Mouse (Mus musculus) midbrain, postnatal 0 days (tissue): ENCODE data around the gene Ggct. TPM values are rescaled to one million over a fixed set of nuclear protein-coding genes. Genes with fewer than 3 reads are reported as not detected.

Experiments used
- ATAC-seq: fragments of 200-750 bp; cut with Nextera tagmentation; 2 replicates; pipeline ENCODE4 v1.8.0; 2017; ENCODE audit warnings: moderate number of reproducible peaks, mild to moderate bottlenecking, moderate TSS enrichment, moderate library complexity; ENCODE audit not compliant: low FRiP score
- DNase-seq: peaks from one replicate; pipeline ENCODE4 v3.0.0-alpha.2; 2015; ENCODE audit warnings: low spot score
- H3K27ac ChIP-seq: fragments of 300-500 bp; sonication (generic); 2 replicates; pipeline ENCODE4 v1.5.1; 2014; ENCODE audit warnings: low read depth, mild to moderate bottlenecking, low read length, mixed read lengths
- H3K27me3 ChIP-seq: fragments of 300-500 bp; sonication (generic); 2 replicates; pipeline ENCODE4 v1.6.1; 2014; ENCODE audit warnings: low read length, control low read depth, mixed read lengths; ENCODE audit not compliant: insufficient read depth
- H3K36me3 ChIP-seq: fragments of 300-500 bp; sonication (generic); 2 replicates; pipeline ENCODE4 v1.6.1; 2014; ENCODE audit warnings: low read length, control low read depth, mixed read lengths; ENCODE audit not compliant: insufficient read depth
- H3K4me1 ChIP-seq: fragments of 300-500 bp; sonication (generic); 2 replicates; pipeline ENCODE4 v1.6.1; 2014; ENCODE audit warnings: mild to moderate bottlenecking, control low read depth, antibody characterized with exemption, low read length, mixed read lengths; ENCODE audit not compliant: insufficient read depth
- H3K4me2 ChIP-seq: fragments of 300-500 bp; sonication (generic); 2 replicates; pipeline ENCODE4 v1.6.1; 2014; ENCODE audit warnings: low read depth, mild to moderate bottlenecking, low read length, mixed read lengths; ENCODE audit not compliant: poor library complexity, severe bottlenecking
- H3K4me3 ChIP-seq: fragments of 300-500 bp; sonication (generic); 2 replicates; pipeline ENCODE4 v1.5.1; 2014; ENCODE audit warnings: low read depth, mild to moderate bottlenecking, low read length, moderate library complexity
- H3K9ac ChIP-seq: fragments of 300-500 bp; sonication (generic); replicated peaks from 2 replicates; pipeline ENCODE4 v1.6.1; 2014; ENCODE audit warnings: mild to moderate bottlenecking, low read length, moderate library complexity, mixed read lengths; ENCODE audit not compliant: poor library complexity, severe bottlenecking
- H3K9me3 ChIP-seq: fragments of 300-500 bp; sonication (generic); 2 replicates; pipeline ENCODE4 v1.6.1; 2016; ENCODE audit warnings: low read length, control low read depth
- CTCF ChIP-seq: IDR thresholded peaks from 2 replicates; pipeline ENCODE4 v1.5.1; 2016; ENCODE audit warnings: antibody characterized with exemption, mild to moderate bottlenecking
- WGBS: fragments of 180-500 bp; shearing (Covaris S2); extraction: QIAGEN DNeasy Blood & Tissue Kit; methylation state at CpG from one replicate; pipeline ENCODE4 v1.1.7; 2014; 5-methylcytosine and 5-hydroxymethylcytosine counted together
- polyA plus RNA-seq: library from polyadenylated mRNA; unstranded; fragments of >200 nt; fragmentation: Nextera tagmentation; extraction: Ambion mirVana; gene quantifications from 2 replicates; pipeline ENCODE4 v1.2.1, GENCODE M21; 2015
- total RNA-seq: library from RNA; depleted of rRNA; stranded (reverse); fragments of >200 nt; gene quantifications from 2 replicates; pipeline ENCODE4 v1.2.3, GENCODE M21; 2014; rRNA removed

Ggct gene
- 1.8 and 2.9 TPM in 2 replicates for total RNA-seq
- 15.8 and 18.7 TPM in 2 replicates for polyA plus RNA-seq

DNA sequence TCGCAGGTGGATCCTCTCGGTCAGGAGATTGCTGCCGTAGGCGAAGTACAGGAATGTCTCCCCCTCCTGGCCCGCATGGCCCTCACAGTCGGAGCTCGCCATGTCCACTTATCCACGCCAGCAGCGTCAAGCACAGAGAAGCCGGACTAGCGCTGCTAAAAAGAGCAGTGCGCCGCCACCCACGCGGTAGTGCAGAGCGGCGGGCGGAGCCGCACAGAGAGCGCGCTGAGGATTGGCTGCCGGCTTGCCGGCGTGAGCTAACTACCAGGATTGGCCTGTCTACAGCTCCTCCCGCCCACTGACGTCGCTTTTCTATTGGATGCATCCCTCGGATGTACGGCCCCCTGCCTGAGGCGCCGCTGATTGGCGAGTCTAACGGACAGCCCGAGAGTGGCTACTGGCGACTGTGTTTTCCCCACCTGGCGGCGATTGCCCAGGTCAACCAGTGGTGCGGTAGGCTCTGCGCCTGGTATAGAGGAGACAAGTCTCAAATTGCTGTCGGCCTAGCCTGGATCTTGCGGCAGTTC lies at the start of gene Ggct:
Gene Ggct, minus strand, starts transcription at position 217 of the 527 bp plus-strand sequence.
- Histone ChIP-seq H3K4me1 (no peaks in the 10 kb centered on the region), H3K9me3 (no peaks in the 10 kb centered on the region), H3K27ac (0 out of 2 replicates have a peak within 1 kb of the TSS, but pooled peaks have one; percentile 18), H3K9ac (peak within 1 kb of the TSS; percentile 50), H3K4me3 (peak within 1 kb of the TSS; percentile 54), H3K4me2 (peak within 1 kb of the TSS; percentile 79), H3K36me3 (no peaks in the 10 kb centered on the region), H3K27me3 (no peaks in the 10 kb centered on the region)
- DNase-seq (peak; percentile 99), ATAC-seq (peak; percentile 100)
- TF ChIP-seq CTCF = peak; percentile 74
- under 1% methylated on average over 41 of the region's 41 CpGs for WGBS

DNA sequence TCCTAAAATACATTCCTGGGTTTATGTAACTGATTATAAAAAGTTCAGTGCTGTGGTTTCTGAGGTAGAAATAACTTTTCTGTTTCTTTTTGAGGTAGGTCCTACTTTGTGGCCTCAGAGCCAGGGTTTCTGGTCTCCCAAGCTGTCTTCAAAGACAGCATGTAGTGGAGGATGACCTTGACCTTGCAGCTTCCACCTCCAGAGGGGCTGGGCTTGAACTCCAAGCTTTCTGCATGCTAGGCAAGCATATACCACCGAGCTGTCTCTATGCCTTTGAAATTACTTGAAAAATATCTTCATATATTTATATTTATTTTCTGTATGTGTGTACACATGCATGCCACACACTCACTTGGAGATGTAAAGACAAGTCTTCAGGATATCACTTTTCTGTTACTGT lies 47.3 kb upstream of the Ggct start:
- H3K4me3 ChIP-seq = no peak overlapping the region
- H3K4me2 ChIP-seq = no peak overlapping the region
- no peak overlapping the region for H3K27ac ChIP-seq
- WGBS = 76% methylated on average over 1 of the region's 1 CpGs
- H3K4me1 ChIP-seq = no peaks in the 10 kb centered on the region
- H3K36me3 ChIP-seq = no peaks in the 10 kb centered on the region
- no peak for TF ChIP-seq CTCF
- no peak overlapping the region for H3K9ac ChIP-seq
- no peaks in the 10 kb centered on the region for H3K9me3 ChIP-seq
- DNase-seq (no peak), ATAC-seq (no peak)
- no peaks in the 10 kb centered on the region for H3K27me3 ChIP-seq

DNA sequence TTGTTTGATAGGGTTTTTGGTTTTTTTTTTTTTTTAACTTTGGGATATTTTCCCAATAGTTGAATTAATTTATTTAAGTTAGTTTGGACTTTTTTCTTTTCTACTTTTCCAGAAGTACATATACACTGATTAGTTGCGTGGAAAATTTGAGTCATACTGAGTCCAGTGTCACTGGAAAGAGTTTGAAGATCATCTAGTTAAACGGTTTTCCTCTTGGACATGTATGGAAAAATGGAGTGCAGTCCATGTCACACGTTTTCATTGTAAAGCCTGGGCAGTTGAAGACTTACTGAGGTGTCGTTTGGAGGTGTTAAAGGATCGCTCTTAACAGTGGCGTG lies 46.7 kb upstream of the Ggct start:
- Histone ChIP-seq H3K27ac (no peak overlapping the region), H3K36me3 (no peaks in the 10 kb centered on the region), H3K4me3 (peak overlapping the region; percentile 96), H3K4me2 (peak overlapping the region; percentile 62), H3K27me3 (no peaks in the 10 kb centered on the region), H3K9me3 (no peaks in the 10 kb centered on the region), H3K9ac (0 out of 2 replicates have a peak overlapping the region, but pooled peaks have one; percentile 99), H3K4me1 (no peaks in the 10 kb centered on the region)
- 80% methylated on average over 6 of the region's 6 CpGs for WGBS
- TF ChIP-seq CTCF = no peak
- DNase-seq (no peak), ATAC-seq (no peak)

DNA sequence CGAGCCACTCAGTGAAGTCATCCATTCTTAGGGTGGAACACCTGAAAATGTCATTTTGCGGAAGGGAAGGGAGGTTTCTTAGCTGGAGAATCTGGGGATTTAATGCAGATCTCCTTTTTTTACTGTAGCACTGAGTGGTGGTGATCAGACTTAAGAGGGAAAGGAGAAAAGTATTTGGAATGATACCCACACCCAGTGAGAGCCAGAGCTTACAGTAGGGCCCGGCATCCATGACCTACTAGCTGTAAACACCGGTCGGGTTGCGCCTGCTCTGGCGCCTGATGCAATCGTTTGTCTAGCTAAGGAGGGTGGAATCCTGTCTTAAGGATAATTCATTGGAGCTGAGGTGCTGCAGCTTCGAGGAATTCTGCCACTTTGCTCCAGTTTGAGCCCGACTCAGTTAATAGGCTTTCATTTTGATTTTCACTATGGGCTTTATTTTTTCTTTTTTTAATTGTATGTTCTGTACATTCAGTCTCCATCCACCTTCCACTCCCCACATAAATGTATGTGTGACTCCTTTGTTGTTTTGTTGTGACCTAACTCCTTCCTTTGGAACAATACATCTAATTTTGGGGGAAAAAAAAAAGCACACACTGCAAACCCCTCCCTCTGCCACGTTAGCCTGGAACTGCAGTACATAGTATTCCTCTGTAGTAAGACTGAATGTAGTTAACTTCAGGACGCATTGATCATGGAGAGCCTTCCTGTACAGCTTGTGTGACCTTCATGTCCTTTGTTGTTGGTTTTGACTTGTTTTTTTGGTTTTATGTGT lies 46.1 kb upstream of the Ggct start:
- no peaks in the 10 kb centered on the region for H3K36me3 ChIP-seq
- H3K4me3 ChIP-seq = peak overlapping the region; percentile 96
- peak overlapping the region; percentile 99 for H3K9ac ChIP-seq
- peak overlapping the region; percentile 94 for H3K27ac ChIP-seq
- under 1% methylated on average over 12 of the region's 12 CpGs for WGBS
- DNase-seq (peak; percentile 39), ATAC-seq (peak; percentile 31; the same call in 1 of the 2 replicates)
- no peaks in the 10 kb centered on the region for H3K27me3 ChIP-seq
- no peak for TF ChIP-seq CTCF
- peak overlapping the region; percentile 62 for H3K4me2 ChIP-seq
- no peaks in the 10 kb centered on the region for H3K9me3 ChIP-seq
- no peaks in the 10 kb centered on the region for H3K4me1 ChIP-seq

DNA sequence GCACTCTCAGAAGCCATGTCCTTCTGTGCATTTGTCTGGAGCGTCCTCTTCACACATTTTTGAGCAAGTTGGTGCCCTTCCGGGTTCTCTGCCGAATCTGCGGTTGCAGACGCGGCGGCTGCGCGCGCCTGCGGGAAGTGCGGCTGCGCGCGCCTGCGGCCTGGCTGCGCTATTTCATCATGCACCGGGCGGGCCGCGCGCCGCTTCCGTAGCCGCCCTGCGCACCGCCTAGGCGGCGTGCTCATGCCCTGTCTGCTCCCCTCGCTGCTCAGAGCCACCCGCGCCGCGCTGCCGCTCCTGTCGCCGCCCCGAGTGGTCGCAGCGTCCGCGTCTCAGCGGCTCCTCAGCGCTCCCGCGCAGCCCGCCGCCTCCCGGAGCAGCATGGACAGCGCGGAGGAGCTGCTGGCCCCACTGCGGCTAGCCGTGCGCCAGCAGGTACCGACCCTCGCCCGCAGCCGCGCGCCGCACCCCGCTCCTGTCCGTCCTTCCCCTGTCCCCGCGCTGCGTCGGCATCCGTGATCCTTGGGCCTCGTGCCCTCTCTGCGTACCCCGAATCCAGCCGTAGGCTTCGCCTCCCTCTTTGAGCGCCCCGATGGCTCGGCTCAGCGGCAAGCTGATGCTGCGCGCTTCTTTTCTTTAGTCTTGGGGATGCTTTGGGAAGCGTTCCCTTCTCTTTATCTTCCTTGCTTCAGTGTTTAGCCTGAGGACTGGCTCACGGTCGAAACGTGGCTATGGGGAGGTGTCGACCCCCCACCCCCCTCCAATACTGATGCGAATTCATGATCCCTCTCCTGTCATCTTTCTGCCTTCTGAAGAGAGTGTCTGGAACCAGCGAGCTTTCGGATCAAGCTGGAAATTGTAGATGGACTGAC lies 45.3 kb upstream of the Ggct start, which contains the start of gene Gars:
Gene Gars, plus strand, starts transcription at position 209 of the 872 bp plus-strand sequence.
- under 1% methylated on average over 83 of the region's 87 CpGs for WGBS
- no peaks in the 10 kb centered on the region for H3K4me1 ChIP-seq
- peak within 1 kb of the TSS; percentile 96 for H3K4me3 ChIP-seq

More for the DNA sequence above, 45.3 kb upstream of the Ggct start, which contains the start of gene Gars:
- peak; percentile 93 for ATAC-seq
- peak; percentile 31 for TF ChIP-seq CTCF
- peak within 1 kb of the TSS; percentile 94 for H3K27ac ChIP-seq
- H3K27me3 ChIP-seq = no peaks in the 10 kb centered on the region
- H3K4me2 ChIP-seq = peak within 1 kb of the TSS; percentile 62
- peak within 1 kb of the TSS; percentile 99 for H3K9ac ChIP-seq
- peak; percentile 92 for DNase-seq
- H3K36me3 ChIP-seq = no peaks in the 10 kb centered on the region
- no peaks in the 10 kb centered on the region for H3K9me3 ChIP-seq
